Mouse (Mus musculus) liver, adult 2 months (tissue): ENCODE measurements around the gene Acsm1. TPM values are rescaled to one million over a fixed set of nuclear protein-coding genes. Genes with fewer than 3 reads are reported as not detected.

ENCODE experiments used
- DNase-seq: peaks from one replicate; pipeline ENCODE4 v3.0.0-alpha.2; 2011; ENCODE audit warnings: low read depth, low spot score; ENCODE audit errors: extremely low read depth
- H3K27ac ChIP-seq: fragments of 200-500 bp; replicated peaks from 2 replicates; pipeline ENCODE4 v1.5.1; 2012; ENCODE audit warnings: low read depth, mild to moderate bottlenecking, control low read depth, inconsistent platforms, low read length; ENCODE audit not compliant: insufficient read depth
- H3K27me3 ChIP-seq: fragments of 200-500 bp; 2 replicates; pipeline ENCODE4 v1.6.1; 2012; ENCODE audit warnings: mild to moderate bottlenecking, moderate library complexity, low read length, inconsistent platforms; ENCODE audit not compliant: control insufficient read depth, insufficient read depth
- H3K36me3 ChIP-seq: fragments of 200-500 bp; 2 replicates; pipeline ENCODE4 v1.6.1; 2012; ENCODE audit warnings: low read length, inconsistent platforms; ENCODE audit not compliant: control insufficient read depth, insufficient read depth
- H3K4me1 ChIP-seq: fragments of 200-500 bp; 2 replicates; pipeline ENCODE4 v1.6.1; 2011; ENCODE audit warnings: low read length; ENCODE audit not compliant: control insufficient read depth, insufficient read depth
- H3K4me3 ChIP-seq: fragments of 200-500 bp; 2 replicates; pipeline ENCODE4 v1.5.1; 2011; ENCODE audit warnings: low read depth, mild to moderate bottlenecking, control low read depth, low read length, moderate library complexity; ENCODE audit not compliant: insufficient read depth
- H3K79me2 ChIP-seq: fragments of 200-500 bp; 2 replicates; pipeline ENCODE4 v1.6.1; 2012; ENCODE audit warnings: inconsistent platforms, mild to moderate bottlenecking, low read length, moderate library complexity; ENCODE audit not compliant: control insufficient read depth, insufficient read depth
- H3K9ac ChIP-seq: fragments of 200-500 bp; 2 replicates; pipeline ENCODE4 v1.6.1; 2012; ENCODE audit warnings: low read depth, mild to moderate bottlenecking, control low read depth, inconsistent platforms, low read length
- CTCF ChIP-seq: fragments of 200-500 bp; IDR thresholded peaks from 2 replicates; pipeline ENCODE4 v1.5.1; 2011; ENCODE audit warnings: low read depth, low read length, control low read depth
- POLR2A ChIP-seq: fragments of 200-500 bp; IDR thresholded peaks from 2 replicates; pipeline ENCODE4 v1.6.1; 2011; ENCODE audit warnings: low read length, control low read depth; ENCODE audit not compliant: insufficient read depth; ENCODE audit errors: extremely low read depth
- WGBS: fragments of 180-500 bp; shearing (Covaris S2); methylation state at CpG from one replicate; pipeline ENCODE4 v1.1.7; 2018; 5-methylcytosine and 5-hydroxymethylcytosine counted together
- polyA plus RNA-seq: library from polyadenylated mRNA; depleted of rRNA; stranded (reverse); fragments of >200 nt; gene quantifications from 2 replicates; pipeline ENCODE4 v1.2.3, GENCODE M21; 2012; rRNA removed
- total RNA-seq: library from RNA; depleted of rRNA; stranded (reverse); fragments of >200 nt; gene quantifications from 2 replicates; pipeline ENCODE4 v1.2.3, GENCODE M21; 2014; rRNA removed

Gene Acsm1
- total and polyA plus RNA-seq, 2 experiments, result 257 to 475 TPM

- H3K36me3 ChIP-seq, result no peaks in the 10 kb centered on the region
- H3K4me1 ChIP-seq, result peaks cover 8% of the 10 kb centered on the region; the same call in 1 of the 2 replicates
- WGBS, result 17% methylated on average over 6 of the region's 6 CpGs
- TF ChIP-seq POLR2A (no peak), CTCF (peak; percentile 71)
- no peak overlapping the region for H3K27ac ChIP-seq
- no peaks in the 10 kb centered on the region for H3K79me2 ChIP-seq
- H3K4me3 ChIP-seq, result no peak overlapping the region
- DNase-seq, result peak; percentile 37
- no peaks in the 10 kb centered on the region for H3K27me3 ChIP-seq
- no peak overlapping the region for H3K9ac ChIP-seq
Measured at GRCm38 (mm10) chr7:119673465-119673864, 66.6 kb downstream of the Acsm1 start.

- no peak overlapping the region for H3K4me3 ChIP-seq
- H3K9ac ChIP-seq, result no peak overlapping the region
- H3K4me1 ChIP-seq, result no peaks in the 10 kb centered on the region
- no peak for DNase-seq
- H3K79me2 ChIP-seq, result no peaks in the 10 kb centered on the region
- no peak for TF ChIP-seq CTCF
- no peak for TF ChIP-seq POLR2A
- 76% methylated on average over 8 of the region's 8 CpGs for WGBS
- H3K27ac ChIP-seq, result no peak overlapping the region
- H3K27me3 ChIP-seq, result no peaks in the 10 kb centered on the region
- no peaks in the 10 kb centered on the region for H3K36me3 ChIP-seq
Measured at GRCm38 (mm10) chr7:119680107-119680506, 73.3 kb downstream of the Acsm1 start.

GRCm38 (mm10) chr7:119682699-119683098 is 75.9 kb downstream of the Acsm1 start:
- Histone ChIP-seq H3K36me3 (no peaks in the 10 kb centered on the region), H3K4me1 (no peaks in the 10 kb centered on the region), H3K27ac (no peak overlapping the region), H3K4me3 (no peak overlapping the region), H3K27me3 (no peaks in the 10 kb centered on the region), H3K79me2 (no peaks in the 10 kb centered on the region), H3K9ac (no peak overlapping the region)
- WGBS, result 71% methylated on average over 4 of the region's 4 CpGs
- DNase-seq, result no peak
- TF ChIP-seq CTCF (no peak), POLR2A (no peak)

- Histone ChIP-seq H3K27me3 (no peaks in the 10 kb centered on the region), H3K9ac (no peak within 1 kb of the TSS), H3K27ac (no peak within 1 kb of the TSS), H3K79me2 (no peaks in the 10 kb centered on the region), H3K4me3 (no peak within 1 kb of the TSS), H3K36me3 (no peaks in the 10 kb centered on the region), H3K4me1 (no peaks in the 10 kb centered on the region)
- TF ChIP-seq POLR2A, result no peak
- no peak for TF ChIP-seq CTCF
- WGBS, result 82% methylated on average over 5 of the region's 5 CpGs
- DNase-seq, result no peak
Measured at GRCm38 (mm10) chr7:119689726-119690125, 82.9 kb downstream of the Acsm1 start, which contains the start of gene Acsm4. Gene Acsm4 (plus strand): TSS chr7:119690026.

GRCm38 (mm10) chr7:119692302-119692701 is 85.5 kb downstream of the Acsm1 start:
- H3K9ac ChIP-seq, result no peak overlapping the region
- no peaks in the 10 kb centered on the region for H3K36me3 ChIP-seq
- WGBS, result 74% methylated on average over 4 of the region's 4 CpGs
- DNase-seq, result no peak
- no peaks in the 10 kb centered on the region for H3K79me2 ChIP-seq
- H3K4me1 ChIP-seq, result no peaks in the 10 kb centered on the region
- H3K4me3 ChIP-seq, result no peak overlapping the region
- TF ChIP-seq POLR2A (no peak), CTCF (no peak)
- no peaks in the 10 kb centered on the region for H3K27me3 ChIP-seq
- H3K27ac ChIP-seq, result no peak overlapping the region

GRCm38 (mm10) chr7:119694926-119695325 is 88.1 kb downstream of the Acsm1 start:
- Histone ChIP-seq H3K9ac (no peak overlapping the region), H3K27me3 (no peaks in the 10 kb centered on the region), H3K79me2 (no peaks in the 10 kb centered on the region), H3K4me3 (no peak overlapping the region), H3K4me1 (no peaks in the 10 kb centered on the region), H3K36me3 (no peaks in the 10 kb centered on the region), H3K27ac (no peak overlapping the region)
- no peak for DNase-seq
- 79% methylated on average over 1 of the region's 1 CpGs for WGBS
- TF ChIP-seq CTCF (no peak), POLR2A (no peak)

Other genes with a start within 250 kb of the Acsm1 start
- gene Gp2, start 147.7 kb upstream of the Acsm1 start, total RNA-seq, result 1.4 and 7.9 TPM in 2 replicates
- gene Gp2, start 147.7 kb upstream of the Acsm1 start, polyA plus RNA-seq, result not detected in 2 replicates
- under 0.01 and 0.27 TPM in 2 replicates for gene Umod, start 127.7 kb upstream of the Acsm1 start, total RNA-seq
- 0.11 and 0.17 TPM in 2 replicates for gene Umod, start 127.7 kb upstream of the Acsm1 start, polyA plus RNA-seq
- 104 and 109 TPM in 2 replicates for gene Acsm5, start 87.6 kb upstream of the Acsm1 start, total RNA-seq
- gene Acsm5, start 87.6 kb upstream of the Acsm1 start, polyA plus RNA-seq, result 86.9 and 127 TPM in 2 replicates
- 5.7 and 11.6 TPM in 2 replicates for gene Pdilt, start 83.5 kb upstream of the Acsm1 start, total RNA-seq
- 1.3 and 2.0 TPM in 2 replicates for gene Pdilt, start 83.5 kb upstream of the Acsm1 start, polyA plus RNA-seq
- gene Acsm2, start 52.7 kb upstream of the Acsm1 start, total RNA-seq, result 2.3 and 8.3 TPM in 2 replicates
- 1.2 TPM in 2 replicates for gene Acsm2, start 52.7 kb upstream of the Acsm1 start, polyA plus RNA-seq
- gene Acsm4, start 83.0 kb downstream of the Acsm1 start, total RNA-seq, result not detected in 2 replicates
- gene Acsm4, start 83.0 kb downstream of the Acsm1 start, polyA plus RNA-seq, result not detected in 2 replicates
- gene Thumpd1, start 113.8 kb downstream of the Acsm1 start, total RNA-seq, result 11.8 and 13.6 TPM in 2 replicates
- 6.0 and 7.2 TPM in 2 replicates for gene Thumpd1, start 113.8 kb downstream of the Acsm1 start, polyA plus RNA-seq
- 212 and 304 TPM in 2 replicates for gene Acsm3, start 153.9 kb downstream of the Acsm1 start, total RNA-seq
- gene Acsm3, start 153.9 kb downstream of the Acsm1 start, polyA plus RNA-seq, result 49.8 and 66.9 TPM in 2 replicates
- 4.8 and 5.4 TPM in 2 replicates for gene Rexo5, start 187.0 kb downstream of the Acsm1 start, total RNA-seq
- 1.0 and 1.9 TPM in 2 replicates for gene Rexo5, start 187.0 kb downstream of the Acsm1 start, polyA plus RNA-seq
- 3.6 and 4.5 TPM in 2 replicates for gene Eri2, start 187.0 kb downstream of the Acsm1 start, total RNA-seq
- gene Eri2, start 187.0 kb downstream of the Acsm1 start, polyA plus RNA-seq, result 0.61 and 0.80 TPM in 2 replicates